Mouse (Mus musculus) cerebellum, postnatal 14 days (tissue): ENCODE results near the gene Exosc5.
A peak's percentile ranks its signal among the peaks of the same experiment; 100 is the strongest.

Experiments
- DNase-seq, 2 experiments: peaks; one replicate each; pipeline ENCODE4 v3.0.0; 2021; ENCODE audit warnings: mixed read lengths in 2 of 2

The Exosc5 gene

GRCm38 (mm10) chr7:25658657-25659472, at the start of gene Exosc5, which contains the start of gene Bckdha:
Exosc5 (plus strand) TSS chr7:25659164.
Bckdha (minus strand) TSS chr7:25658981.
- DNase-seq, result peak; percentile 99 to 100

- DNase-seq, result no peak
Measured at GRCm38 (mm10) chr7:25610056-25610455, 48.9 kb upstream of the Exosc5 start.

- DNase-seq, result no peak
Measured at GRCm38 (mm10) chr7:25611501-25611900, 47.5 kb upstream of the Exosc5 start.

- no peak for DNase-seq
Measured at GRCm38 (mm10) chr7:25614086-25614485, 44.9 kb upstream of the Exosc5 start.

- no peak for DNase-seq
Measured at GRCm38 (mm10) chr7:25614831-25615705, 43.9 kb upstream of the Exosc5 start.

GRCm38 (mm10) chr7:25615706-25616011, 43.3 kb upstream of the Exosc5 start, which contains the start of gene Erich4:
Erich4 (minus strand) TSS chr7:25615892.
- no peak for DNase-seq

GRCm38 (mm10) chr7:25617376-25618160, 41.4 kb upstream of the Exosc5 start:
- peak in 1 of 2 experiments; percentile 11 for DNase-seq

GRCm38 (mm10) chr7:25618865-25619721, 39.9 kb upstream of the Exosc5 start, which contains the start of gene Dmac2:
Dmac2 (plus strand) TSS chr7:25619414.
- DNase-seq, result peak; percentile 97

GRCm38 (mm10) chr7:25619722-25619991, 39.3 kb upstream of the Exosc5 start:
- DNase-seq, result no peak

GRCm38 (mm10) chr7:25620101-25620500, 38.9 kb upstream of the Exosc5 start:
- DNase-seq, result peak in 1 of 2 experiments; percentile 8

- DNase-seq, result peak in 1 of 2 experiments; percentile 3
Measured at GRCm38 (mm10) chr7:25620751-25621150, 38.2 kb upstream of the Exosc5 start.

GRCm38 (mm10) chr7:25623857-25624370, 35.0 kb upstream of the Exosc5 start:
- DNase-seq, result peak; percentile 72 to 74

- peak in 1 of 2 experiments; percentile 12 for DNase-seq
Measured at GRCm38 (mm10) chr7:25624851-25625250, 34.1 kb upstream of the Exosc5 start.

- peak; percentile 72 to 81 for DNase-seq
Measured at GRCm38 (mm10) chr7:25625594-25626250, 33.2 kb upstream of the Exosc5 start.

- DNase-seq, result peak; percentile 56 to 64
Measured at GRCm38 (mm10) chr7:25626509-25627430, 32.2 kb upstream of the Exosc5 start, which contains the start of gene B3gnt8. B3gnt8 (plus strand) TSS chr7:25626654.

- peak in 1 of 2 experiments; percentile 41 for DNase-seq
Measured at GRCm38 (mm10) chr7:25627431-25628322, 31.3 kb upstream of the Exosc5 start.

GRCm38 (mm10) chr7:25628323-25628620, 30.7 kb upstream of the Exosc5 start:
- DNase-seq, result no peak

GRCm38 (mm10) chr7:25632679-25633078, 26.3 kb upstream of the Exosc5 start:
- no peak for DNase-seq

GRCm38 (mm10) chr7:25636373-25636772, 22.6 kb upstream of the Exosc5 start:
- DNase-seq, result no peak
